Mouse (Mus musculus) ES-E14 (cell line): Measurements from ENCODE around the gene Usp36. TPM values are rescaled to one million over a fixed set of nuclear protein-coding genes. Genes with fewer than 3 reads are reported as not detected.
"Not testable (repeated sequence)": the region's sequence is repeated elsewhere in the genome, so short reads cannot be mapped to it uniquely, and the experiment has no call there.

ENCODE experiments used
- DNase-seq: peaks from one replicate; pipeline ENCODE4 v3.0.0-alpha.2; 2013; ENCODE audit warnings: low read depth, low spot score
- H3K27ac ChIP-seq: 2 replicates; pipeline ENCODE4 v1.5.1; 2012; ENCODE audit warnings: low read depth, mild to moderate bottlenecking, low read length, moderate library complexity, mixed read lengths; ENCODE audit not compliant: poor library complexity, insufficient read depth, severe bottlenecking
- H3K36me3 ChIP-seq: 2 replicates; pipeline ENCODE4 v1.6.1; 2012; ENCODE audit warnings: mild to moderate bottlenecking, low read length, moderate library complexity, mixed read lengths; ENCODE audit not compliant: control insufficient read depth, poor library complexity, insufficient read depth, severe bottlenecking
- H3K4me1 ChIP-seq, 2 experiments: fragments of 150-350 bp in 1 of 2; sonication (generic) in 1 of 2; 2 replicates each; pipeline ENCODE4 v1.6.1; 2012; ENCODE audit warnings: low read length in 2 of 2, mild to moderate bottlenecking in 1 of 2, mixed read lengths in 1 of 2; ENCODE audit not compliant: control insufficient read depth in 2 of 2, insufficient read depth in 2 of 2, poor library complexity in 1 of 2
- H3K4me3 ChIP-seq, 2 experiments: fragments of 150-350 bp in 1 of 2; sonication (generic) in 1 of 2; 2 replicates each; pipeline ENCODE4 v1.5.1; 2012; ENCODE audit warnings: low read length in 2 of 2, low read depth in 1 of 2, mild to moderate bottlenecking in 1 of 2, mixed read lengths in 1 of 2; ENCODE audit not compliant: insufficient read depth in 1 of 2, poor library complexity in 1 of 2, severe bottlenecking in 1 of 2
- H3K9ac ChIP-seq: 2 replicates; pipeline ENCODE4 v1.6.1; 2012; ENCODE audit warnings: low read depth, mild to moderate bottlenecking, low read length, mixed read lengths; ENCODE audit not compliant: poor library complexity, insufficient read depth, severe bottlenecking
- H3K9me3 ChIP-seq: fragments of 150-350 bp; sonication (generic); 2 replicates; pipeline ENCODE4 v1.6.1; 2012; ENCODE audit warnings: low read depth, mild to moderate bottlenecking, low read length; ENCODE audit not compliant: control insufficient read depth, insufficient read depth
- CHD2 ChIP-seq: IDR thresholded peaks from 2 replicates; pipeline ENCODE4 v1.6.1; 2014; ENCODE audit warnings: mild to moderate bottlenecking, low read depth, low read length, inconsistent platforms
- HCFC1 ChIP-seq: IDR thresholded peaks from 2 replicates; pipeline ENCODE4 v1.6.1; 2012; ENCODE audit warnings: low read length, inconsistent platforms, borderline replicate concordance; ENCODE audit not compliant: insufficient read depth
- MAFK ChIP-seq: IDR thresholded peaks from 2 replicates; pipeline ENCODE4 v1.6.1; 2014; ENCODE audit warnings: mild to moderate bottlenecking, low read depth, low read length, inconsistent platforms; ENCODE audit not compliant: insufficient read depth
- ZC3H11A ChIP-seq: IDR thresholded peaks from 2 replicates; pipeline ENCODE4 v1.6.1; 2012; ENCODE audit warnings: low read depth, mild to moderate bottlenecking, inconsistent platforms, low read length, borderline replicate concordance
- ZNF384 ChIP-seq: IDR thresholded peaks from 2 replicates; pipeline ENCODE4 v1.6.1; 2012; ENCODE audit warnings: low read depth, low read length, inconsistent platforms
- in situ Hi-C, 2 experiments: fragments of 600-800 bp; cut with MboI; formaldehyde crosslinking; loops; one replicate each; pipeline ENCODE4 v1.15.1; 2025; ENCODE audit warnings: low sequenced_read_pairs in 2 of 2, inconsistent platforms in 1 of 2; ENCODE audit not compliant: unreplicated experiment in 2 of 2
- total RNA-seq: library from RNA; depleted of rRNA; stranded (reverse); fragments of 300-350 nt; gene quantifications from 2 replicates; pipeline ENCODE4 v1.2.3, GENCODE M21; 2012

The Usp36 gene
- total RNA-seq, 1 experiment, result 41.7 TPM

DNA sequence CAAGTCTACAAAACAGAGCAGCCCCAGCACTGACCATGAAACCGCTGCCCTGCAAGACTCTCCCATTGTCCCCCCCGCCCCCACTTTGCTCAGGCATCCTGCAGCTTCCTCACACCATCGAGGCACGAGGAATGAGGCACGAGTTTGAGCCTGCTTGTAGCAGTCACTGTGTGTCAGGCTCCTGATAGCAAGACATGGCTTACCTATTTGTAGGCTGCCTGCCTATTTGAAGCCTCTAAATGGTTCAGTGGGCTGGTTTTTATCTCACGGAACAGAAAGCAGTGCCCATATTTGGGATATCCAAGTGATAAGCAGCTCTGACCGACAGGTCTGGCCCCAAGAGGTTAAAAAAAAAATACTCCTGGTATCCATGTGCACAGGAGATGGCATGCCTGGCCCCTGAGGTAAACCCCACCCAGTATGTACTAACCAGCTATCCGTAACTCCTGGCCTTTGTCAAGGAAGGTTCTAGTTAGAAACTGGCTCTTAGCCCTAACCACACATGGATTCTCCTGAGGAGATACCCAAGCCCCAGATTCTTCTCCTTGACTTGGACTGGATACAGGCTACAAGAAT is 26.3 kb upstream of the Usp36 start:
- Histone ChIP-seq H3K9ac (no peak overlapping the region), H3K9me3 (no peaks in the 10 kb centered on the region), H3K4me1 (peaks cover 0 to 4% of the 10 kb centered on the region in 2 experiments; a peak in 1 of 4 replicates), H3K36me3 (no peaks in the 10 kb centered on the region), H3K4me3 (no peak overlapping the region), H3K27ac (no peak overlapping the region)
- in situ Hi-C loops, result no loop called here
- no peak for DNase-seq
- no peak for TF ChIP-seq MAFK
- no peak for TF ChIP-seq CHD2
- TF ChIP-seq ZC3H11A, result no peak

GRCm38 (mm10) chr11:118312132-118312723 is 22.2 kb upstream of the Usp36 start:
- Histone ChIP-seq H3K27ac (no peak overlapping the region), H3K4me1 (peaks cover 5% of the 10 kb centered on the region in 2 experiments; a peak in 2 of 4 replicates), H3K9ac (no peak overlapping the region), H3K36me3 (no peaks in the 10 kb centered on the region), H3K4me3 (no peak overlapping the region), H3K9me3 (no peaks in the 10 kb centered on the region)
- in situ Hi-C loops, result no loop called here
- no peak for DNase-seq
- TF ChIP-seq ZC3H11A, result no peak

DNA sequence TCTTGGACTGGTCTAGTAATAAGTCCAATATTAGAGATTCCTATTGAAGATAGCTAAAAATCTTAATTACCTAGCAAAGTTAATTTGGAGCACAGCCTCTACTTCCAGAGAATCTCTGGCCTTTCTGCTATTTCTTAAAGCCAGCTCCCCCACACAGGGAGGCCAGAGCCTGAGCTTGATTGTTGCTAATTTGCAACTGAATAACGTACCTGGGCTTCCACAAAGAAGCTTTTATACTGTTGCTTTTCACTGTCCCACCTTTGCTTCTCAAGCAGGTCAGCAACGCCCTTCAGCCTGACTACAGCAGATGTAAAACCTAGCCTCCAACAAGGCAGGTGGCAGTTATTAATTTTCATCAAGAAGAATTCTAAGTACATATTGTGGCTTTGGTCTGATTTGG is 17.9 kb upstream of the Usp36 start:
- in situ Hi-C loops, H3K4me3 ChIP-seq, H3K9ac ChIP-seq, H3K9me3 ChIP-seq, H3K36me3 ChIP-seq, DNase-seq: not testable (repeated sequence)
- Histone ChIP-seq H3K4me1 (peaks cover 5 to 12% of the 10 kb centered on the region in 2 experiments), H3K27ac (peak overlapping the region; percentile 63; the same call in 1 of the 2 replicates)
- peak; percentile 60; the same call in 1 of the 2 replicates for TF ChIP-seq CHD2

DNA sequence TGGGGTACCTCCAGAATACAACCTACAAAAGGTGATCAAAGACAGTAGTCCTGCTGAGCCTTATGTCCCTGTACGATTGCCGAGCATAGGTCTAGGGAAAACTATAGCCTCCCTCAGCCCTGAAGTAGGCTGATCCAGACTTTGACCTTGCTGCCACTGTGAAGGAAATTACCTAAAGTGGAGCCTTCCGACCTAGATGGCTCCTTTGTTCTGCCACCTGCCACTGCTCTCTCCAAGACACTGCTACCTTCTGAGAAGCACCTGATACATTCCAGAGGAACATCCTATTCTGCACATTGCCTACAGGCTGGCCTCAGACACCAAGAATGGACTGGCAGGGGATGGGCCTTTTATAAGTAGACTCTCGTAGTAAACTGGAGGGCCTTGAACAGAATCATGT is 13.9 kb upstream of the Usp36 start:
- H3K36me3 ChIP-seq, in situ Hi-C loops: not testable (repeated sequence)

DNA sequence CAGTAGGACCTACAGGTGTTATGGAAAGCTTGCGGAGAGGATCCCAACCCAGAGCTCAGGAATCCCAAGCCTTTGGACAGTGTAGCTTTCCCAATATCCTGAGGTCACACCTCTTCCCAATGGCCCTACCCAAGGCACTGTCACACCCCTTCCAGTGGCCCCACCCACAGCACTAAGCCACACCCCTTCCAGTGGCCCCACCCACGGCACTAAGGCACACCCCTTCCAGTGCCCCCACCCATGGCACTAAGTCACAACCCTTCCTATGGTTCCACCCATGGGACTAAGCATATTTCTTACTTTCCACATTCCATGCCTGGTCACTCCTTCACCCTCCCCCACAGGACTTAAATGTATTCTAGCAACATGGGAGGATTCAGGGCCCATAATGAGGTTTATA is 8.8 kb upstream of the Usp36 start:
- DNase-seq, result no peak
- Histone ChIP-seq H3K9ac (no peak overlapping the region), H3K4me3 (no peak overlapping the region), H3K36me3 (no peaks in the 10 kb centered on the region), H3K9me3 (no peaks in the 10 kb centered on the region), H3K27ac (no peak overlapping the region), H3K4me1 (peaks cover 0 to 10% of the 10 kb centered on the region in 2 experiments; a peak in 2 of 4 replicates)
- in situ Hi-C loops, result no loop called here
- no peak for TF ChIP-seq ZC3H11A
- no peak for TF ChIP-seq CHD2
- no peak for TF ChIP-seq MAFK
- no peak for TF ChIP-seq ZNF384
- no peak for TF ChIP-seq HCFC1

More for the DNA sequence above, 13.9 kb upstream of the Usp36 start:
- Histone ChIP-seq H3K4me3 (peak overlapping the region; percentile 39 to 40), H3K4me1 (peaks cover 3 to 12% of the 10 kb centered on the region in 2 experiments), H3K27ac (peak overlapping the region; percentile 73; the same call in 1 of the 2 replicates), H3K9ac (0 out of 2 replicates have a peak overlapping the region, but pooled peaks have one; percentile 14)
- H3K9me3 ChIP-seq, DNase-seq: not testable (repeated sequence)
